Mouse (Mus musculus): Measurements from ENCODE around the gene Lrrc15.

Gene Lrrc15

GRCm38 (mm10) chr16:30282844-30283495 is at the start of gene Lrrc15:
TSS of gene Lrrc15 (minus strand) at chr16:30283256.
- no peak for DNase-seq (ENCODE audit: low spot score in 2 of 2)

GRCm38 (mm10) chr16:30314236-30314635 is 31.2 kb upstream of the Lrrc15 start:
- DNase-seq (ENCODE audit: low spot score in 2 of 2): no peak

GRCm38 (mm10) chr16:30310647-30311046 is 27.6 kb upstream of the Lrrc15 start, which contains the start of gene Gp5:
TSS of gene Gp5 (minus strand) at chr16:30310779.
- DNase-seq (ENCODE audit: low spot score in 2 of 2): no peak

- DNase-seq (ENCODE audit: low spot score in 2 of 2): no peak
Measured at GRCm38 (mm10) chr16:30310171-30310515, 27.1 kb upstream of the Lrrc15 start.

GRCm38 (mm10) chr16:30309395-30310170 is 26.5 kb upstream of the Lrrc15 start:
- DNase-seq (ENCODE audit: low spot score in 2 of 2): no peak

- DNase-seq (ENCODE audit: low spot score in 2 of 2): no peak
Measured at GRCm38 (mm10) chr16:30308616-30309394, 25.7 kb upstream of the Lrrc15 start.

- DNase-seq (ENCODE audit: low spot score in 2 of 2): no peak
Measured at GRCm38 (mm10) chr16:30307961-30308615, 25.0 kb upstream of the Lrrc15 start.

GRCm38 (mm10) chr16:30307306-30307705 is 24.2 kb upstream of the Lrrc15 start:
- DNase-seq (ENCODE audit: low spot score in 2 of 2): no peak

GRCm38 (mm10) chr16:30306102-30306501 is 23.0 kb upstream of the Lrrc15 start:
- no peak for DNase-seq (ENCODE audit: low spot score in 2 of 2)

- DNase-seq (ENCODE audit: low spot score in 2 of 2): no peak
Measured at GRCm38 (mm10) chr16:30304236-30304635, 21.2 kb upstream of the Lrrc15 start.

GRCm38 (mm10) chr16:30303411-30303810 is 20.4 kb upstream of the Lrrc15 start:
- no peak for DNase-seq (ENCODE audit: low spot score in 2 of 2)

- no peak for DNase-seq (ENCODE audit: low spot score in 2 of 2)
Measured at GRCm38 (mm10) chr16:30302686-30303085, 19.6 kb upstream of the Lrrc15 start.

GRCm38 (mm10) chr16:30299711-30300277 is 16.7 kb upstream of the Lrrc15 start:
- no peak for DNase-seq (ENCODE audit: low spot score in 2 of 2)

- peak in 1 of 2 experiments; percentile 56 for DNase-seq (ENCODE audit: low spot score in 2 of 2)
Measured at GRCm38 (mm10) chr16:30297450-30297849, 14.4 kb upstream of the Lrrc15 start.

- DNase-seq (ENCODE audit: low spot score in 2 of 2): peak in 1 of 2 experiments; percentile 45
Measured at GRCm38 (mm10) chr16:30296601-30297275, 13.7 kb upstream of the Lrrc15 start.

- DNase-seq (ENCODE audit: low spot score in 2 of 2): no peak
Measured at GRCm38 (mm10) chr16:30295106-30295505, 12.1 kb upstream of the Lrrc15 start.

GRCm38 (mm10) chr16:30290436-30290835 is 7.4 kb upstream of the Lrrc15 start:
- DNase-seq (ENCODE audit: low spot score in 2 of 2): no peak

GRCm38 (mm10) chr16:30285701-30286100 is 2.6 kb upstream of the Lrrc15 start:
- DNase-seq (ENCODE audit: low spot score in 2 of 2): no peak

- DNase-seq (ENCODE audit: low spot score in 2 of 2): no peak
Measured at GRCm38 (mm10) chr16:30283743-30284337, 784 bp upstream of the Lrrc15 start.

GRCm38 (mm10) chr16:30280676-30281297 is 2.3 kb downstream of the Lrrc15 start:
- DNase-seq (ENCODE audit: low spot score in 2 of 2): no peak
